Mouse (Mus musculus) brain, embryonic 14.5 days (tissue): ENCODE results near the gene Nipa2.

Experiments used
- CTCF ChIP-seq: fragments of 200-500 bp; IDR thresholded peaks from 2 replicates; pipeline ENCODE4 v1.5.1; 2012; ENCODE audit warnings: inconsistent platforms, mild to moderate bottlenecking, moderate library complexity, borderline replicate concordance; ENCODE audit not compliant: insufficient read depth, insufficient read length; ENCODE audit errors: extremely low read depth
- POLR2A ChIP-seq: fragments of 200-500 bp; IDR thresholded peaks from 2 replicates; pipeline ENCODE4 v1.6.1; 2012; ENCODE audit warnings: mild to moderate bottlenecking, inconsistent platforms, borderline replicate concordance; ENCODE audit not compliant: poor library complexity, insufficient read depth, insufficient read length, severe bottlenecking; ENCODE audit errors: extremely low read depth

DNA sequence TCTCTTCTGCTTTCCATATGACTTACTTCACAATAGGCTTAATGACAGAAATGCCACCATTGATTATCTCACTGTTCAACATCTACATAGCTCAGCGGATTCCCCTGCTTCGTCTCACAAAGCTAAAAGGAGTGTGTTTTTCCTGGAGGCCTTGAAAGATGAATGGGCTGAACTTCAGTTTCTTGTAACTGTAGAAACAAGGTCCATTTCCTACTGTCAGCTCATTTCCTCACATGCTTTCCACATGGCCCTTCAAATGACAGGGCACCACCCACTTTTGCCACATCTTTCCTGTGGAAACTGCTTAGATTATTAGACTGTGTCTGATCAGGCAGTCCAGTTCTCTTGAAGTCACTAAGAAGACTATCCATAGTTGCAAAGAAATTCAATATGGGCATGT, 33.6 kb downstream of the Nipa2 start:
- no peak for TF ChIP-seq POLR2A
- no peak for TF ChIP-seq CTCF
